Mouse (Mus musculus) bone marrow, adult 2 months (tissue): ENCODE results near the gene Slc35a5.

Source experiments
- CTCF ChIP-seq: fragments of 200-500 bp; IDR thresholded peaks from 2 replicates; pipeline ENCODE4 v1.5.1; 2011; ENCODE audit warnings: low read length, control low read depth; ENCODE audit not compliant: control insufficient read depth, insufficient read depth
- POLR2A ChIP-seq: fragments of 200-500 bp; IDR thresholded peaks from 2 replicates; pipeline ENCODE4 v1.6.1; 2011; ENCODE audit warnings: low read depth, mild to moderate bottlenecking, control low read depth, low read length, borderline replicate concordance; ENCODE audit not compliant: control insufficient read depth

DNA sequence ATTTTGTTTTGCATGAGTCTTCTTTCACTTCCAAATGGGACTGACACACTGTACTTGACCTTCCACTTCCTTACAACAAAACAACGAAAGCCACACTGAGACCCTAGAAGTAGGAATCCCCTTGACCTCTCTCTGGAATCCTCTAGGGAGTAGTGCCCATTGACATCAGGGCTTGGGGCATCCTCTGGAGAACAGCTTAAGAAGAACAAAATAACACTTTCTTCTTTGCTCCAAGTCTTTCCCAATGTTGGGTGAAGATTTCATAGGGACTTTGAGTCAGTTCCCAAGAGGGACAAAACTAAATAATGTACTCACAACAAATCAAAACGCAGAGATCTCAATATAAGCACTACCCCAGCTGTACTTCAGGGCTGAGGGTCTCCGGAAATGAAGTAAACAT lies 39.7 kb downstream of the Slc35a5 start:
- TF ChIP-seq CTCF (no peak), POLR2A (no peak)
